Mouse (Mus musculus): ENCODE measurements around the gene Gm44596. TPM values are rescaled to one million over a fixed set of nuclear protein-coding genes. Genes with fewer than 3 reads are reported as not detected.

Gene Gm44596
- polyA plus RNA-seq, 1 experiment from 2014 or later: not detected

GRCm38 (mm10) chr6:128437731-128438316 lies 62.5 kb downstream of the Gm44596 start:
- under 1% methylated on average over 52 of the region's 52 CpGs for whole genome bisulfite sequencing
- H3K9ac ChIP-seq: peak overlapping the region; percentile 94
- ATAC-seq (ENCODE audit: insufficient read depth): peak; percentile 77
- H3K4me1 ChIP-seq (ENCODE audit: insufficient read depth): no peaks in the 10 kb centered on the region; the same call in 1 of the 2 replicates
- H3K4me3 ChIP-seq (ENCODE audit: low read depth, low read length): peak overlapping the region; percentile 98
- H3K36me3 ChIP-seq (ENCODE audit: insufficient read depth): peaks cover 38% of the 10 kb centered on the region
- H3K4me2 ChIP-seq: peak overlapping the region; percentile 66
- peak; percentile 75 for DNase-seq
- H3K27me3 ChIP-seq (ENCODE audit: insufficient read depth, low read length): no peaks in the 10 kb centered on the region
- peak overlapping the region; percentile 97 for H3K27ac ChIP-seq (ENCODE audit: low read depth)
- no peaks in the 10 kb centered on the region for H3K9me3 ChIP-seq (ENCODE audit: low read depth, low read length)
- TF ChIP-seq CTCF (IDR thresholded peaks at IDR 0.05; ENCODE audit: low read depth): no peak

- peaks cover 33% of the 10 kb centered on the region for H3K36me3 ChIP-seq (ENCODE audit: insufficient read depth)
- DNase-seq (peak; percentile 97), ATAC-seq (ENCODE audit: insufficient read depth) (peak; percentile 93)
- H3K27ac ChIP-seq (ENCODE audit: low read depth): peak within 1 kb of the TSS; percentile 97
- peak within 1 kb of the TSS; percentile 94 for H3K9ac ChIP-seq
- H3K4me1 ChIP-seq (ENCODE audit: insufficient read depth): no peaks in the 10 kb centered on the region; the same call in 1 of the 2 replicates
- TF ChIP-seq CTCF (IDR thresholded peaks at IDR 0.05; ENCODE audit: low read depth): no peak
- H3K27me3 ChIP-seq (ENCODE audit: insufficient read depth, low read length): no peaks in the 10 kb centered on the region
- H3K9me3 ChIP-seq (ENCODE audit: low read depth, low read length): no peaks in the 10 kb centered on the region
- H3K4me3 ChIP-seq (ENCODE audit: low read depth, low read length): peak within 1 kb of the TSS; percentile 98
- H3K4me2 ChIP-seq: peak within 1 kb of the TSS; percentile 66
- under 1% methylated on average over 60 of the region's 67 CpGs for WGBS
Observed at GRCm38 (mm10) chr6:128438317-128438870, 63.1 kb downstream of the Gm44596 start, which contains the start of gene Fkbp4. Gene Fkbp4, minus strand, starts transcription at chr6:128438677.

- Histone ChIP-seq H3K4me3 (ENCODE audit: low read depth, low read length) (peak overlapping the region; percentile 98), H3K27ac (ENCODE audit: low read depth) (peak overlapping the region; percentile 97), H3K4me2 (peak overlapping the region; percentile 66), H3K9ac (peak overlapping the region; percentile 55), H3K4me1 (ENCODE audit: insufficient read depth) (no peaks in the 10 kb centered on the region; the same call in 1 of the 2 replicates), H3K36me3 (ENCODE audit: insufficient read depth) (peaks cover 28% of the 10 kb centered on the region), H3K9me3 (ENCODE audit: low read depth, low read length) (no peaks in the 10 kb centered on the region), H3K27me3 (ENCODE audit: insufficient read depth, low read length) (no peaks in the 10 kb centered on the region)
- DNase-seq: no peak
- peak; percentile 59 for ATAC-seq (ENCODE audit: insufficient read depth)
- TF ChIP-seq CTCF (IDR thresholded peaks at IDR 0.05; ENCODE audit: low read depth): no peak
- 18% methylated on average over 18 of the region's 18 CpGs for WGBS
Observed at GRCm38 (mm10) chr6:128438871-128439341, 63.6 kb downstream of the Gm44596 start.

GRCm38 (mm10) chr6:128440238-128440637 lies 64.9 kb downstream of the Gm44596 start:
- H3K9ac ChIP-seq: no peak overlapping the region
- WGBS: 88% methylated on average over 2 of the region's 2 CpGs
- no peak for ATAC-seq (ENCODE audit: insufficient read depth)

GRCm38 (mm10) chr6:128445761-128446535 lies 70.6 kb downstream of the Gm44596 start:
- no peaks in the 10 kb centered on the region for H3K9me3 ChIP-seq (ENCODE audit: low read depth, low read length)
- peak overlapping the region; percentile 34 for H3K4me2 ChIP-seq
- peak; percentile 70 for ATAC-seq (ENCODE audit: insufficient read depth)
- no peaks in the 10 kb centered on the region for H3K27me3 ChIP-seq (ENCODE audit: insufficient read depth, low read length)
- H3K9ac ChIP-seq: no peak overlapping the region
- peak; percentile 88 for DNase-seq
- H3K36me3 ChIP-seq (ENCODE audit: insufficient read depth): no peaks in the 10 kb centered on the region
- no peak overlapping the region for H3K4me3 ChIP-seq (ENCODE audit: low read depth, low read length)
- TF ChIP-seq CTCF (IDR thresholded peaks at IDR 0.05; ENCODE audit: low read depth): peak; percentile 81
- 13% methylated on average over 14 of the region's 14 CpGs for WGBS
- no peak overlapping the region for H3K27ac ChIP-seq (ENCODE audit: low read depth)
- no peaks in the 10 kb centered on the region for H3K4me1 ChIP-seq (ENCODE audit: insufficient read depth)

More at GRCm38 (mm10) chr6:128440238-128440637, 64.9 kb downstream of the Gm44596 start:
- no peak for DNase-seq
- Histone ChIP-seq H3K27ac (ENCODE audit: low read depth) (no peak overlapping the region), H3K36me3 (ENCODE audit: insufficient read depth) (peaks cover 14% of the 10 kb centered on the region), H3K9me3 (ENCODE audit: low read depth, low read length) (no peaks in the 10 kb centered on the region), H3K4me3 (ENCODE audit: low read depth, low read length) (no peak overlapping the region), H3K27me3 (ENCODE audit: insufficient read depth, low read length) (no peaks in the 10 kb centered on the region), H3K4me2 (no peak overlapping the region), H3K4me1 (ENCODE audit: insufficient read depth) (no peaks in the 10 kb centered on the region; the same call in 1 of the 2 replicates)
- TF ChIP-seq CTCF (IDR thresholded peaks at IDR 0.05; ENCODE audit: low read depth): no peak

- H3K27me3 ChIP-seq (ENCODE audit: insufficient read depth, low read length): no peaks in the 10 kb centered on the region
- no peaks in the 10 kb centered on the region for H3K36me3 ChIP-seq (ENCODE audit: insufficient read depth)
- no peak overlapping the region for H3K4me3 ChIP-seq (ENCODE audit: low read depth, low read length)
- 92% methylated on average over 5 of the region's 5 CpGs for WGBS
- DNase-seq: no peak
- no peak overlapping the region for H3K4me2 ChIP-seq
- no peaks in the 10 kb centered on the region for H3K9me3 ChIP-seq (ENCODE audit: low read depth, low read length)
- ATAC-seq (ENCODE audit: insufficient read depth): no peak
- no peak overlapping the region for H3K9ac ChIP-seq
- no peaks in the 10 kb centered on the region for H3K4me1 ChIP-seq (ENCODE audit: insufficient read depth)
- no peak overlapping the region for H3K27ac ChIP-seq (ENCODE audit: low read depth)
- TF ChIP-seq CTCF (IDR thresholded peaks at IDR 0.05; ENCODE audit: low read depth): no peak
Observed at GRCm38 (mm10) chr6:128447063-128447462, 71.8 kb downstream of the Gm44596 start.
